Mouse (Mus musculus) forebrain, embryonic 13.5 days (tissue): ENCODE measurements around the gene Bcor. TPM values are rescaled to one million over a fixed set of nuclear protein-coding genes. Genes with fewer than 3 reads are reported as not detected.

ENCODE experiments used
- ATAC-seq: fragments of 200-750 bp; cut with Nextera tagmentation; 2 replicates; pipeline ENCODE4 v1.8.0; 2017
- H3K27ac ChIP-seq: fragments of 300-500 bp; sonication (generic); 2 replicates; pipeline ENCODE4 v1.5.1; 2015; ENCODE audit warnings: inconsistent platforms, mild to moderate bottlenecking, moderate library complexity
- H3K27me3 ChIP-seq: fragments of 300-500 bp; sonication (generic); 2 replicates; pipeline ENCODE4 v1.6.1; 2015; ENCODE audit warnings: mild to moderate bottlenecking, inconsistent platforms
- H3K36me3 ChIP-seq: fragments of 300-500 bp; sonication (generic); 2 replicates; pipeline ENCODE4 v1.6.1; 2015; ENCODE audit warnings: mild to moderate bottlenecking, inconsistent platforms; ENCODE audit not compliant: poor library complexity, severe bottlenecking
- H3K4me1 ChIP-seq: fragments of 300-500 bp; sonication (generic); 2 replicates; pipeline ENCODE4 v1.6.1; 2015; ENCODE audit warnings: inconsistent platforms
- H3K4me2 ChIP-seq: fragments of 300-500 bp; sonication (generic); 2 replicates; pipeline ENCODE4 v1.6.1; 2015; ENCODE audit warnings: inconsistent platforms, mild to moderate bottlenecking, moderate library complexity
- H3K4me3 ChIP-seq: fragments of 300-500 bp; sonication (generic); 2 replicates; pipeline ENCODE4 v1.5.1; 2015; ENCODE audit warnings: mild to moderate bottlenecking, inconsistent platforms
- H3K9ac ChIP-seq: fragments of 300-500 bp; sonication (generic); 2 replicates; pipeline ENCODE4 v1.6.1; 2015; ENCODE audit warnings: mild to moderate bottlenecking, inconsistent platforms
- H3K9me3 ChIP-seq: fragments of 300-500 bp; sonication (generic); replicated peaks from 2 replicates; pipeline ENCODE4 v1.6.1; 2016; ENCODE audit warnings: inconsistent platforms
- WGBS: fragments of 180-500 bp; shearing (Covaris S2); methylation state at CpG from one replicate; pipeline ENCODE4 v1.1.7; 2015; 5-methylcytosine and 5-hydroxymethylcytosine counted together
- polyA plus RNA-seq: library from polyadenylated mRNA; unstranded; fragments of >200 nt; fragmentation: Nextera tagmentation; extraction: Ambion mirVana; gene quantifications from 2 replicates; pipeline ENCODE4 v1.2.1, GENCODE M21; 2015

Bcor gene
- polyA plus RNA-seq, 1 experiment from 2014 or later = 16.2 TPM

DNA sequence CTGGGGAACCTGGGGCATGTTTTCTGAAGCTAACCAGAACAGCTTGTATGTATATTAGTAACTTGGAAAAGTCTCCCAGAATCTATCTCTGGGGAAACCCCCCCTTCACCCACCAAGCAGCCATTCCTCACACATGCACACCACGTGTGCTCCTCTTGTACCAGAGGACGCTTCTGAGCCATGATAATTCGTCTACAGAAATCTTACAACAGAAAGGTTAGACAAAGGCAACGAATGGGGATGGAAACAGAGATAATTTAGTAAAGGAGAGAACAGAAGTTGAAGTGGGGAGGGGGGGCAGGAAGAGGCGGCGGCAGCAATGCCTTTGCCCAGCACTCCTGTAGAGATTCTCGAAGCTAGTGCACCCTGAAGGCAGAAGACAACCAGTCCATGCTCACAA lies 172.6 kb downstream of the Bcor start:
- Histone ChIP-seq H3K36me3 (no peaks in the 10 kb centered on the region), H3K27ac (no peak overlapping the region), H3K9me3 (no peaks in the 10 kb centered on the region), H3K4me3 (no peak overlapping the region), H3K9ac (no peak overlapping the region), H3K4me2 (no peak overlapping the region), H3K27me3 (no peaks in the 10 kb centered on the region; the same call in 1 of the 2 replicates), H3K4me1 (no peaks in the 10 kb centered on the region)
- no peak for ATAC-seq
- WGBS = 63% methylated on average over 7 of the region's 7 CpGs
